24 mouse cellular contexts compared by ENCODE assay signal in the genomic region with DNA sequence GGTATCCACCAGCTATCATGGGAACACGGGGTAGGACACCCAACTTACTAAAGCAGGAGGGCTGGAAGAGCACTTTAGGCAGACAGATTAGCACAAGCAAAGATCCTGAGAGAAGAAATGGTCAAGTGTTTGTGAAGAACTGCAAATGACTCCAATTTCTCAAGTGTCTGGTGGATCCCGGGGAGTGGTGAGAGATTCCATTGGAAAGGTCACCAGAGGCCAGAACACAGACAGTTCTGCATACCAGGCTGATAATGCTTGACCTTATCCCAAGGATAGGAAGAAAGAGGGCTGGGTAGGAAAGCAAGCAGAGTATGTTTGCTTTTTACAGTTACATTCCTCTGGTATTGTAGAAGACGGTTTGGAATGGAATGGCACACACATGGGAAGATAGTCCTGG.
DNase-seq lines count a peak whose midpoint lies in the region; ATAC-seq lines count a peak whose summit lies in the region.
"Had no signal": no experiment of that assay in that cellular context is flagged by ENCODE, and none has a peak within 500 bp of the region (broad histone marks: within the 10 kb centered on the region; RNA-seq: fewer than 3 reads in every experiment).

No protein-coding gene starts in this region.

- H3K4me2 ChIP-seq in heart, embryonic 13.5 days = no peak overlapping the region
- H3K4me2 ChIP-seq: hindbrain, embryonic 12.5 days; intestine, embryonic 15.5 days; limb, embryonic 13.5 days; liver, embryonic 11.5 days; lung, embryonic 15.5 days; midbrain, embryonic 15.5 days had no signal

- 17% methylated on average over 3 of the region's 3 CpGs for WGBS in heart, embryonic 13.5 days

- H3K27ac ChIP-seq in heart, embryonic 13.5 days (replicated peaks) = peak overlapping the region; percentile 8; the same call in 1 of the 2 replicates
- H3K27ac ChIP-seq: hindbrain, embryonic 12.5 days; hindbrain, postnatal 0 days; intestine, embryonic 15.5 days; layer of hippocampus, adult 2 months; left cerebral cortex, adult 2 months; limb, embryonic 13.5 days; lung, embryonic 15.5 days; midbrain, embryonic 10.5 days; midbrain, embryonic 15.5 days had no signal

- no peak overlapping the region for H3K4me3 ChIP-seq in heart, embryonic 13.5 days
- H3K4me3 ChIP-seq: hindbrain, embryonic 12.5 days; intestine, embryonic 15.5 days; layer of hippocampus, adult 2 months; left cerebral cortex, adult 2 months; limb, embryonic 13.5 days; lung, embryonic 15.5 days; midbrain, embryonic 10.5 days; midbrain, embryonic 15.5 days had no signal

- no peak; the same call in 1 of the 2 replicates for ATAC-seq in heart, embryonic 13.5 days (ENCODE audit: extremely low read depth, insufficient number of reproducible peaks, low FRiP score, low TSS enrichment)
- ATAC-seq: forebrain, embryonic 14.5 days; hindbrain, postnatal 0 days; intestine, embryonic 15.5 days; midbrain, embryonic 15.5 days had no signal

- H3K36me3 ChIP-seq in heart, embryonic 13.5 days = no peaks in the 10 kb centered on the region
- H3K36me3 ChIP-seq: hindbrain, embryonic 12.5 days; intestine, embryonic 15.5 days; limb, embryonic 13.5 days; lung, embryonic 15.5 days; midbrain, embryonic 10.5 days; midbrain, embryonic 15.5 days had no signal

- H3K27me3 ChIP-seq in heart, embryonic 13.5 days (replicated peaks) = no peaks in the 10 kb centered on the region
- H3K27me3 ChIP-seq: hindbrain, embryonic 12.5 days; intestine, embryonic 15.5 days; limb, embryonic 13.5 days; lung, embryonic 15.5 days; midbrain, embryonic 15.5 days had no signal

- no peak overlapping the region for H3K9ac ChIP-seq in heart, embryonic 13.5 days
- H3K9ac ChIP-seq: hindbrain, embryonic 12.5 days; intestine, embryonic 15.5 days; limb, embryonic 13.5 days; lung, embryonic 15.5 days; midbrain, embryonic 15.5 days had no signal

- peaks cover 18% of the 10 kb centered on the region for H3K4me1 ChIP-seq in heart, embryonic 13.5 days
- H3K4me1 ChIP-seq: hindbrain, embryonic 12.5 days; intestine, embryonic 15.5 days; limb, embryonic 13.5 days; lung, embryonic 15.5 days; midbrain, embryonic 10.5 days; midbrain, embryonic 15.5 days had no signal

- DNase-seq in embryo, embryonic 10.5 days (ENCODE audit: low spot score) = peak; percentile 27
- no peak for DNase-seq in embryo, embryonic 9.5 days (ENCODE audit: extremely low spot score)
- DNase-seq in heart, adult 9 months (ENCODE audit: low spot score in 2 of 2) = no peak
- DNase-seq in R1 (ENCODE audit: low read depth, low spot score) = peak; percentile 75
- no peak for DNase-seq in right cerebral cortex, postnatal 14 days
- no peak for DNase-seq in Muller cell, postnatal 12 days (ENCODE audit: inconsistent ontology term)
- DNase-seq: cerebellum, adult 2 months; cerebellum, postnatal 14 days; gastrocnemius, postnatal 14 days; heart, postnatal 14 days; kidney, adult 2 months; kidney, postnatal 36 days had no signal

- H3K9me3 ChIP-seq in heart, embryonic 13.5 days = no peaks in the 10 kb centered on the region
- H3K9me3 ChIP-seq: hindbrain, embryonic 12.5 days; intestine, embryonic 15.5 days; limb, embryonic 13.5 days; lung, embryonic 15.5 days; midbrain, embryonic 10.5 days; midbrain, embryonic 15.5 days had no signal

Comparison
In these comparisons a context has a peak if more than half of its experiments do, and no peak if none do; other contexts are left out.
1. DNase-seq: peak in embryo, embryonic 10.5 days (single experiment) and R1 (single experiment); none in embryo, embryonic 9.5 days (single experiment), heart, adult 9 months (0 of 2), right cerebral cortex, postnatal 14 days (single experiment) and Muller cell, postnatal 12 days (single experiment).